Mouse (Mus musculus): ENCODE measurements around the gene Tcl1.

DNA sequence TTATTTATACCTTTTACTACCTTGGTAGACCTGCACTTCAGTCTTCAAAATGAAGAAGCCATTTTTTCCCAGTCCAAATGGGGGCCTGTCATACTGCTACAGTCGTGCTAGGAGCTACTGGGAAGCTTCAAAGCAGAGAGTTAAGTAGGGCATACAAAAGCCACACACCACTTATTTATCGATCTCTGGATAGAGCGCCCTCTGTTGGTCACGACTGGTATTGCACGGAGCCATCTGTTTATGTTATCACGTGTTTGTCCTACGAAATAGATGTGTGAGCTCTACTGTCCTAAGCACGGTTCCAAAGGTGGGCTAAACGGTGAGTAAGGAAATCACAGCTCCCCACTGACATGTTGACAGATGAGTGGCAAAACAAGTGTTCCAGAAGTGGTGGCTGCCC lies 36.2 kb upstream of the Tcl1 start:
- TF ChIP-seq CHD2 (IDR thresholded peaks at IDR 0.05; ENCODE audit: low read depth, low read length) (no peak), MAFK (IDR thresholded peaks at IDR 0.05; ENCODE audit: insufficient read depth, low read depth, low read length) (no peak)

Data from ES-E14 (cell line).